Mouse (Mus musculus) bone marrow macrophage, adult 2 months (primary cell): ENCODE data around the gene Nav2. TPM values are rescaled to one million over a fixed set of nuclear protein-coding genes. Genes with fewer than 3 reads are reported as not detected.

Experiments
- H3K27ac ChIP-seq: 2 replicates; pipeline ENCODE4 v1.5.1; 2012; ENCODE audit warnings: low read depth, low read length; ENCODE audit not compliant: insufficient read depth
- H3K4me1 ChIP-seq: 2 replicates; pipeline ENCODE4 v1.6.1; 2012; ENCODE audit warnings: low read length; ENCODE audit not compliant: control insufficient read depth, insufficient read depth
- H3K4me3 ChIP-seq: 2 replicates; pipeline ENCODE4 v1.5.1; 2012; ENCODE audit warnings: mild to moderate bottlenecking, low read length, moderate library complexity; ENCODE audit not compliant: insufficient read depth
- CTCF ChIP-seq: IDR thresholded peaks from 2 replicates; pipeline ENCODE4 v1.5.1; 2012; ENCODE audit warnings: low read depth, mild to moderate bottlenecking, low read length, moderate library complexity
- POLR2A ChIP-seq: IDR thresholded peaks from 2 replicates; pipeline ENCODE4 v1.6.1; 2012; ENCODE audit warnings: mild to moderate bottlenecking, low read depth, low read length, borderline replicate concordance
- polyA plus RNA-seq: library from polyadenylated mRNA; stranded (reverse); fragments of >200 nt; gene quantifications from 2 replicates; pipeline ENCODE4 v1.2.4, GENCODE M21; 2012; ENCODE audit not compliant: missing spikeins, insufficient read depth, insufficient read length

The Nav2 gene
- polyA plus RNA-seq, 1 experiment, result 22.2 TPM

DNA sequence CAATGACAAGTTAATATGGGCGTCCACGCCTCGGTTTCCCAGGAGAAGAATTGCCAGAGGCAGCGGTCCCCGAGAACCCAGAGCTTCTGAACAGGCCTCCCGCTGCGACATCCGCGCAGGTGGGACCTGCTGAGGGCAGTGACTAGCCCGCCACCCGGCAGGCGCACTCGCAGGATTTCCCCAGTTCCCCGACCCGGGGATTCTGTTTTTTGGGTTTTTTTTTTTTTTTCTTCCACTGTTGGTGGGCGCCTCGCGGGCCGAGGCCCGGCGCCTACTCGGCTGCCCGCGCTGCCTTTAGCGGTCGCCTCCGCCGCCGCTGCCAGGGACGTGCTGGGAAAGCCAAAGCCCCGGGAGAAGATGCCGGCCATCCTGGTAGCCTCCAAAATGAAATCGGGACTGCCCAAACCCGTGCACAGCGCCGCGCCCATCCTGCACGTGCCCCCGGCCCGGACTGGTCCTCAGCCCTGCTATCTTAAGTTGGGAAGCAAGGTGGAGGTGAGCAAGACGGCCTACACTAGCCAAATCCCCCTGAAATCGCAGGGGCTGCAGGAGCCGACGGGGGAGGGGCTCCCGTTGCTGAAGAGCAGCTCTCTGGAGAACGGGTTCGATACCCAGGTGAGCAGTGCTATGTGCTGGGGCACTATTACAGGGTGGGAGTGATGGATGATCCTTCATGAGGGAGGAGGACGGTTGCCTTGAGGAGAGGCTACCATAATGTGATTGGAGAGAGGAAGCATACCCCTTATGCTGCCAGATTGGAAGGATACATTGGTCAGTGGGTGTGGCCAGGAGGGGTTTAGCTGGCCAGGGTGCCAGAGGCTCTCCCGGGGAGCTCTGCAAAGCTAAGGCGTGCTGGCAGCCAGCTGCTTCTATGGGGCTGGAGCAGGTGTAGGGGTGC is 338.3 kb downstream of the Nav2 start:
- H3K4me1 ChIP-seq, result peaks cover 29% of the 10 kb centered on the region
- peak overlapping the region; percentile 69 for H3K27ac ChIP-seq
- peak overlapping the region; percentile 90 for H3K4me3 ChIP-seq
- TF ChIP-seq POLR2A (no peak), CTCF (no peak)

DNA sequence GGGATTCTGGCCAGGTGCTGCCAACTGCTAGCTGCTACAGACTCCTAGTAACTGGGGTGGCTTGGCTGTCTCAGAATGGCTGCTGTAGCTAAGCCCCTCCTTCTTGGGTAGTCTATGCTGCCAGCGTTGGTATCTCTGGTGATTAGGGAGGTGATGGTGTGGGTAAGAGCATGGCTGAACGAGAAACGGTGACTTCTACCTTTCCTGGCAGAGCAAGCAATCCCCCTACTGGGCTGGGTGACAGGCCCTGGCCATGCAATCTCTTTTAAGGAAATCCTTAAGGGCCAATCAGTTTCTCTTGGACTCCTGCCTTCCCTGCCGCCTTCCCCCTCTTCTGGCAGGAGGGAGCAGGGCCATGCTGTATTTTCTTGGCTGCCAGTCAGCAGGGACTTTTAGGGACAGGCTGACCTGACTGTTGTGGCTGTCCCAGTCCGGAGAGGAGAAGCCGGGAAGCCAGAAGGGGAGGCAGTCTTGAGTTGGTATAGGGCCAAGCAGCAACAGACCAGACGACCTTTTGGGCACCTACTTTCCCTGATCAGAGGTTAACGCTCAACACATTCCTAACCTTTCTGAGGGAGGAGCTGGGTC is 339.3 kb downstream of the Nav2 start:
- Histone ChIP-seq H3K4me1 (peaks cover 39% of the 10 kb centered on the region), H3K4me3 (peak overlapping the region; percentile 90), H3K27ac (peak overlapping the region; percentile 64)
- TF ChIP-seq POLR2A (no peak), CTCF (no peak)

DNA sequence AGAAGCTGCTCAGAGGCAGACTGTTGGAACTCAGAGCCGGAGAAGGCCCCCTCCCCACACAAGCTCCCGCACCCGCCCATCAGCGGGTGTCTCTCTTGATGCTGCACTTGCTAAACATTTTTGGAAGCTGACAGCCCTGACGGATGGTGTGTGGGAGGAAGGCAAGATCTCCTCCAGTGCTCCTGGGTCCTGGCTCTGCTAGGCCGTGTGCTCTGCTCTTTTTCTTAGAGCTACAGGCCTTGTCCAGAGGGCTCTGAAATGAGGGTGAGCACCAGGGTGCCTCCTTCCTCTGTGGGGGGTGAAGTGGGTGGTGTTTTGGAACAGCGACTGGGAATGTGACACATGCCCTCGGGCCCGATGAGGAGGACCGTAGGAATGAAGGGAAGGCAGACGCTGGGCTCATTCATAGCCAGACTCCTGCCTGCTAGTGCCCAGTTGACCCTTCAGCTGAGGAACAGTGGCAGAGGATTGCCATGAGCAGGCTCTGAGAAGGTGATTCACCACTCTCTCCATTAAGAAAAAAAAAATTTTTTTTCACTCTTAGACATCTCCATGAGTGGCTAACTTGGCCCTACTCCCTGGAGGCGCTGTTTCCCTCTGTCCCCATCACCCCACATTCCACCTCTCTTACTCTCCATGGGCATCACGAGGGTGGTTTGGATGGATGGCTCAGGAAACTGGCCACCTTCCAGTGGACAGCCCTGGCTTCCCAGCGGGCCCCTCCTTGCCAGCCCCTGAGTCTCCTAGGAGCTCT is 340.0 kb downstream of the Nav2 start:
- H3K27ac ChIP-seq, result peak overlapping the region; percentile 64

DNA sequence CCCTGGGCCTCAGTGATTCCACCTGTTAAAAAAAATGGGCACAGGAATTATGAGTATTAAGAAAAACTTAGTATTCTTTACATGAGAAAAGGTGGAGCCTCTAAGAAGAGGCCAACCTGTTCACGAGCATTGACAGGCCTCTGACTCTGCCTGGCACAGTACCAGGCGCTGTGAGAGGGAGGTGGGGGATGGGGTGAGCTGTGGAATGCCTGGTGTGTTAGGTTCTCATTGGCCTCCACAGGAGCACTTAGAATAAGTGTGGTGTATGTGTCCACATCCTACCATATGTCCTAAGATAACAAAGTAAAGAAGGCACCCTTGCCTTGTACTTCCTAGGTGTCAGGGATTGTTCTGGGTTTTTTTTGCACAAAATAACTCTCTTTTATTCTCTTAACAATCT is 340.9 kb downstream of the Nav2 start:
- Histone ChIP-seq H3K27ac (peak overlapping the region; percentile 64), H3K4me1 (peaks cover 53% of the 10 kb centered on the region), H3K4me3 (peak overlapping the region; percentile 90; the same call in 1 of the 2 replicates)
- TF ChIP-seq CTCF (no peak), POLR2A (no peak)

More for the DNA sequence above, 340.0 kb downstream of the Nav2 start:
- Histone ChIP-seq H3K4me3 (peak overlapping the region; percentile 90), H3K4me1 (peaks cover 43% of the 10 kb centered on the region)
- no peak for TF ChIP-seq POLR2A
- TF ChIP-seq CTCF, result no peak

DNA sequence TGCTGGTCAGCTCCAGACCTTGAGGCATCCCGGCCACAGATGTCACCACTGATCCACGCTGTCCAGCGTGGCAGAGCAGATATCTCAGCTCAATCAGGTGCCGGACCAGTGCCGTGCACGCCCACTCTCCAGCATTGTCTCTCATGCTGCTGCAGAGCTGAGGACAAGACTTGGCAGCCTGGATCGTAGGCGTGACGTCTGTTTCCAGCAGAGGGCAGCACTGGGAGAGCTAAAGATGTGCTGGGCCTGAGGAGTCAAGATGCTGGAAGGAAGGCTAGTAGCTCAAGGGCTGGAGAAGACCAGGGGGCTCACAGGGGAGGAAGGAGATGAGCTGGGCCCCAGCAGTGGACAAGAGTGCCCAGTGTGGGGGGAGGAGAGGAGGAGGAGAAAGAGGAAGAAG is 341.5 kb downstream of the Nav2 start:
- H3K4me1 ChIP-seq, result peaks cover 56% of the 10 kb centered on the region
- peak overlapping the region; percentile 39 for H3K4me3 ChIP-seq
- peak; percentile 56; the same call in 1 of the 2 replicates for TF ChIP-seq CTCF
- TF ChIP-seq POLR2A, result no peak

DNA sequence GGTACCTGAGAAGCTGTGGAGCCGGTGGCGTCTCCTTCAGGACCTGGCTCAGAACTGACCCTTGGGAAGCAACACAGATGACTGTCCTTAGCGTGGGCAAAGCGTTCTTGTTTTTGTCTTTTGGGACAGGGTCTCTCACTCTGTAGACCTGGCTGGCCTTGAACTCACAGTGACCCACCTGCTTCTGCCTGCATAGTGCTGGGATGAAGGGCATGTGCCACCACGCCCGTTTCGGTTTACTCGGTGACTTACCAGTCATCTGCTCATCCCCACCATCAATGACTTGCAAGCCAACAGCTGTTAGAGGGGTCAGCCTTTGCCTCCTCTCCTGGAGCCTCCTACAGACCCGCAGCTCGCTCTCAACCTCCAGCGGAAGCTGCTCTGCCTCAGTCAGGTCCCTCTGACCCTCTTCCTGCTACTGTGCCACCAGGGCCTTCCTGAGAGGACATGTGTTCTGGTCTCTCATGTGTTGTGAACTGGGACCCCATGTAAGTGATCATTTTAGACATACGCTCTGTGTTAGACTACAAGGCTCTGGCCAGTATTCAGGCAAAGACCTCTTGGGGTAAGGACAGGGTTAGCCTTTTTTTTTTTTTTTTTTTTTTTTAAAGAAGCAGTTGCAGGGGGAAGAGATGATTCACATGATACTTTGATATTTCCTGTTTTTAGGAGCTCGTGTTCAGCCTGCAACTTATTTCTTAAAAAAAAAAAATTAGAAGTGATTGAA is 342.2 kb downstream of the Nav2 start:
- TF ChIP-seq CTCF, result no peak
- 0 out of 2 replicates have a peak, but pooled peaks have one; percentile 66 for TF ChIP-seq POLR2A
- Histone ChIP-seq H3K27ac (peak overlapping the region; percentile 98), H3K4me3 (peak overlapping the region; percentile 10; the same call in 1 of the 2 replicates)

More for the DNA sequence above, 341.5 kb downstream of the Nav2 start:
- peak overlapping the region; percentile 98 for H3K27ac ChIP-seq

DNA sequence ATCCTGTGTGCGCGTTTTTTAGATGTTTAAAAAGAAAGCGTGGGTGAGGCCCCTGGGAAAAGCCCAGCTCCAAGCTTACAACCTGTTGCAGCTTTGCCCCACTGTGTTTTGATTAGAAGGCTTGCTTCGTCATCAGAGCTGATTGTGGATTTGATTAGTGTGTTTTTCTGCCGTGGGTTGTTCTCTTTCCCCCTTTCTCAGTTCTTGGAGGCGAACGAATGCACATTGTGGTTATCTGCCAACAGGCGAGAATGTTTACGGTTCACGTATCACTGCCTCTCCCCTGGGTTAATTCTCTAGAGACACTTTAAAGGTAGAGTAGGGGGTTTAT is 342.8 kb downstream of the Nav2 start:
- H3K4me1 ChIP-seq, result peaks cover 62% of the 10 kb centered on the region
- no peak for TF ChIP-seq POLR2A
- no peak for TF ChIP-seq CTCF
- H3K27ac ChIP-seq, result peak overlapping the region; percentile 98
- peak overlapping the region; percentile 17 for H3K4me3 ChIP-seq

More for the DNA sequence above, 342.2 kb downstream of the Nav2 start:
- H3K4me1 ChIP-seq, result peaks cover 56% of the 10 kb centered on the region

DNA sequence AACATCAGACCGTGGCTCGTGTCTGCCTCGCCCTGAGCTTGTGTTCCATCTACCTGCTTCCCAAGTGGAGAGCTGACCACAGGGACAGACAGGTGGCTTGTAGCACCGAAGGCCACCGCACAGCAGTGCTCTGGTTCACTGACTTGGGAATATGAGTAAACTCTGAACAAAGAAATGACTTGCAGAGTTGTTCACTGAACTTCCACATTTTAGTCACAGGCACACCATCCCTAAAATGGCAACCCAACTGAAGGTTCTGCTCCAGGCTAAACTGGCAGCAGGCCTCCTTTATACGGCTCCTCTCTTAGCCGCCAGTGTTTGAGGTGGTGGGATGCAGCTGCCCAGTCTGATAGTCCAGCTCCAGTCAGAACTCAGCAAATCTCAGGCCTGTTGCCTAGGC is 343.9 kb downstream of the Nav2 start:
- peak overlapping the region; percentile 98 for H3K27ac ChIP-seq
- no peak overlapping the region for H3K4me3 ChIP-seq
- peaks cover 72% of the 10 kb centered on the region for H3K4me1 ChIP-seq
- no peak for TF ChIP-seq POLR2A
- no peak for TF ChIP-seq CTCF

DNA sequence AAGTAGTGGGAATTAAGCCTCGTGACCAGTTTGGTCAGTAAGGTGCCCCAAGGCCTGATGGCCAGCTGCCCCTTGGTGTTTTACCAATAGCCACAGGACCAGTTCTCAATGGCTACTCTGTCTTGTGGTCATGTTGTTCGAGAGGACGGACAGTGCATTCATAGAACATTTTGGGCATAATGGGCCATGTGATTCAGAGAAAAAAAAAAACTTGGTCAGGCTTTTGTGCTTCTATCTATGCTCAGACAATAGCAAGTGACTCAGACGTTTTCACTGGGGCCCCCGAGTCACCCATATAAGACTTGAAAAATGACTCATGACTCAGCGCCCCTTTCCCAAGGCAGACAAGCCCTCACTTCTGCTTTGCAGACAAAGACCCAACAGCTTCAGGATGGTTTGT is 344.4 kb downstream of the Nav2 start:
- Histone ChIP-seq H3K27ac (peak overlapping the region; percentile 98), H3K4me3 (no peak overlapping the region), H3K4me1 (peaks cover 75% of the 10 kb centered on the region)
- no peak for TF ChIP-seq POLR2A
